Mouse (Mus musculus) hindbrain, postnatal 0 days (tissue): ENCODE data around the gene Tmem240. TPM values are rescaled to one million over a fixed set of nuclear protein-coding genes. Genes with fewer than 3 reads are reported as not detected.
A peak's percentile ranks its signal among the peaks of the same experiment; 100 is the strongest.

Experiments used
- ATAC-seq: fragments of 200-750 bp; cut with Nextera tagmentation; 2 replicates; pipeline ENCODE4 v1.8.0; 2017; ENCODE audit warnings: mild to moderate bottlenecking, moderate TSS enrichment, moderate library complexity
- DNase-seq: peaks from one replicate; pipeline ENCODE4 v3.0.0-alpha.2; 2015; ENCODE audit warnings: low spot score
- H3K27ac ChIP-seq: fragments of 300-500 bp; sonication (generic); 2 replicates; pipeline ENCODE4 v1.5.1; 2014; ENCODE audit warnings: mild to moderate bottlenecking
- H3K27me3 ChIP-seq: fragments of 300-500 bp; sonication (generic); 2 replicates; pipeline ENCODE4 v1.6.1; 2014; ENCODE audit warnings: low read length, mixed read lengths; ENCODE audit not compliant: insufficient read depth
- H3K36me3 ChIP-seq: fragments of 300-500 bp; sonication (generic); 2 replicates; pipeline ENCODE4 v1.6.1; 2014; ENCODE audit warnings: low read length, mixed read lengths; ENCODE audit not compliant: insufficient read depth
- H3K4me1 ChIP-seq: fragments of 300-500 bp; sonication (generic); 2 replicates; pipeline ENCODE4 v1.6.1; 2014; ENCODE audit warnings: antibody characterized with exemption, low read length, mixed read lengths; ENCODE audit not compliant: insufficient read depth
- H3K4me2 ChIP-seq: fragments of 300-500 bp; sonication (generic); 2 replicates; pipeline ENCODE4 v1.6.1; 2014; ENCODE audit warnings: low read depth, mild to moderate bottlenecking, low read length, moderate library complexity, mixed read lengths
- H3K4me3 ChIP-seq: fragments of 300-500 bp; sonication (generic); 2 replicates; pipeline ENCODE4 v1.5.1; 2014; ENCODE audit warnings: low read length
- H3K9ac ChIP-seq: fragments of 300-500 bp; sonication (generic); replicated peaks from 2 replicates; pipeline ENCODE4 v1.6.1; 2014; ENCODE audit warnings: mild to moderate bottlenecking, low read length, moderate library complexity, mixed read lengths
- H3K9me3 ChIP-seq: fragments of 300-500 bp; sonication (generic); 2 replicates; pipeline ENCODE4 v1.6.1; 2016; ENCODE audit warnings: low read length, mixed read lengths
- CTCF ChIP-seq: IDR thresholded peaks from 2 replicates; pipeline ENCODE4 v1.5.1; 2016; ENCODE audit warnings: antibody characterized with exemption, control low read depth, low read depth
- WGBS: fragments of 180-500 bp; shearing (Covaris S2); extraction: QIAGEN DNeasy Blood & Tissue Kit; methylation state at CpG from one replicate; pipeline ENCODE4 v1.1.7; 2014; 5-methylcytosine and 5-hydroxymethylcytosine counted together
- polyA plus RNA-seq: library from polyadenylated mRNA; unstranded; fragments of >200 nt; fragmentation: Nextera tagmentation; extraction: Ambion mirVana; gene quantifications from 2 replicates; pipeline ENCODE4 v1.2.1, GENCODE M21; 2015
- total RNA-seq: library from RNA; depleted of rRNA; stranded (reverse); fragments of >200 nt; gene quantifications from 2 replicates; pipeline ENCODE4 v1.2.3, GENCODE M21; 2014

The Tmem240 gene
- total and polyA plus RNA-seq, 2 experiments from 2014 or later: 33.6 to 82.2 TPM

DNA sequence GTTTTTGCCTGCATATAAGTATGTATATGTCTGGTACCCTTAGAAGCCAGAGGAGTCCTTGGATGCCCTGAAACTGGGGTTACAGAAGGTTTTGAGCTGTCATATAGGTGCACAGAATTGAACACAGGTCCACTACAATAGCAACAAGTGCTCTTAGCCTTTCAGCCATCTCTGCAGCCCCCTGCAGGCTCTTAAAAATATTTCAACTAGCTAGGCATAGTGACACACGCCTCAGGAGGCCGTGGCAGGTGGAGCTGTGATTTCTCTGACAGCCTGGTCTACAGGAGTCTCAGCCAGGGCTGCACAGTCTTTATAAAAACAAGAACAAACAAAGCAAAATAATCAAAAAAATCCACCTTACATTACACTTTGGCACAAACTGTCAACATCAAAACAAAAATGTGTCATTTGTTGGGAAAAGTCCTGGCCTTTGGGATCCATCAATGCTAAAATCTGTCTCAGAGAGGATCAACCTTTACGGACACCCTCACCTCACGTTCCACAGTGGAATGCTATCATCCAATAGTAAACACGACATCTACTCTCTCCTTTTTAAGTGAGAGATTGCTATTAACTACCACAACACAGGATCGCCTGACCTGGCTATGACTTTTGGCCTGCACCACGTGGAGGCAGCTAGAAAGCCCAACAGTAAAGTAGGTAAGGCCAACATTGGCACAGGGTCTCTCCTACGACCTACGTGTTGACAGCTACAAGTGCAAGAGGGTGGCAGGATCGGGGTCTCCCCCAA, 25.4 kb downstream of the Tmem240 start:
- ATAC-seq: peak; percentile 8

DNA sequence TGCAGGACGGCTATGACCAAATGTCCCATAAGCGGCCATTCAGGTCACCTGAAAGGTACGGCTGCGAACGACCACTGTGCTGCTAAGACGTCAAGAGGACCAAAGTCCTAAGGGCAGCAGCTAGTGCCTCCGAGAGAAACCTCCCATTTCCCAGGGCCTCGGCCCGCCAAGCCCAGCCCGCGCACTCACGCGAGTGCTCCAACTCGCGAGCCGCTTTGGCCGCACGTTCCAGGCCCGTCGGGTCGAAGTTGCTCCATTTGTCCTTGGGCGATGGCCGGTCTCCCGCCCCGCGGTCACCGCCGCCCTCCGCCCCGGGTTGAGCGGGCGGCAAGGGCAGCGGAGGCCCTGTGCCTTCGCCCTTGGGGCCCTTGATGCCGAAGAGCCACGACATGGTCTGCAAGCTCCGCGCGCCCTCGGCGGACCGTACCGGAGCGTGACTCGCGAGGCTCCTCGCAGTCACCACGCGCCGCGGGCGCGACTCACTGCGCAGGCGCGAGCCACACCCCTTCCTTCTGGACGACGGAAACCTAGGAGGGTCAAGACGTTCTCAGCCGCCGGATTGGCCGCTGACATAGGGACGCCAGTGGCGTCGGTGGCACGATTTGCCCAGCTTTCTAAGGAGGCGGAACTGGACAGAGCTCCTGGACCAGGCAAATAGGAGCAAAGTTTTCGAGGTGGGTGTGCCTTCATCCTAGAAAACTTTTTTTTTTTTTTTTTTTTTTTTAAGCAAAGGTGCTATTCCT, 26.2 kb downstream of the Tmem240 start, which contains the start of gene Atad3a:
Gene Atad3a, minus strand, starts transcription at position 481 of the 743 bp plus-strand sequence.
- H3K9me3 ChIP-seq: no peaks in the 10 kb centered on the region
- peak within 1 kb of the TSS; percentile 72; the same call in 1 of the 2 replicates for H3K27ac ChIP-seq
- peaks cover 14% of the 10 kb centered on the region for H3K4me1 ChIP-seq
- peak within 1 kb of the TSS; percentile 80 for H3K4me3 ChIP-seq
- H3K36me3 ChIP-seq: peaks cover under 1% of the 10 kb centered on the region; the same call in 1 of the 2 replicates
- TF ChIP-seq CTCF: no peak
- H3K4me2 ChIP-seq: peak within 1 kb of the TSS; percentile 99
- H3K27me3 ChIP-seq: no peaks in the 10 kb centered on the region
- peak; percentile 96 for ATAC-seq
- under 1% methylated on average over 68 of the region's 68 CpGs for WGBS
- peak within 1 kb of the TSS; percentile 73 for H3K9ac ChIP-seq
- DNase-seq: peak; percentile 98

More for the DNA sequence above, 25.4 kb downstream of the Tmem240 start:
- WGBS: 5% methylated on average over 10 of the region's 10 CpGs
- peaks cover 8% of the 10 kb centered on the region; the same call in 1 of the 2 replicates for H3K36me3 ChIP-seq
- no peaks in the 10 kb centered on the region for H3K9me3 ChIP-seq
- peak; percentile 59 for DNase-seq
- peak overlapping the region; percentile 72; the same call in 1 of the 2 replicates for H3K27ac ChIP-seq
- TF ChIP-seq CTCF: peak; percentile 50
- peak overlapping the region; percentile 80 for H3K4me3 ChIP-seq
- peak overlapping the region; percentile 99 for H3K4me2 ChIP-seq
- H3K27me3 ChIP-seq: no peaks in the 10 kb centered on the region
- peaks cover 14% of the 10 kb centered on the region for H3K4me1 ChIP-seq
- H3K9ac ChIP-seq: peak overlapping the region; percentile 73

DNA sequence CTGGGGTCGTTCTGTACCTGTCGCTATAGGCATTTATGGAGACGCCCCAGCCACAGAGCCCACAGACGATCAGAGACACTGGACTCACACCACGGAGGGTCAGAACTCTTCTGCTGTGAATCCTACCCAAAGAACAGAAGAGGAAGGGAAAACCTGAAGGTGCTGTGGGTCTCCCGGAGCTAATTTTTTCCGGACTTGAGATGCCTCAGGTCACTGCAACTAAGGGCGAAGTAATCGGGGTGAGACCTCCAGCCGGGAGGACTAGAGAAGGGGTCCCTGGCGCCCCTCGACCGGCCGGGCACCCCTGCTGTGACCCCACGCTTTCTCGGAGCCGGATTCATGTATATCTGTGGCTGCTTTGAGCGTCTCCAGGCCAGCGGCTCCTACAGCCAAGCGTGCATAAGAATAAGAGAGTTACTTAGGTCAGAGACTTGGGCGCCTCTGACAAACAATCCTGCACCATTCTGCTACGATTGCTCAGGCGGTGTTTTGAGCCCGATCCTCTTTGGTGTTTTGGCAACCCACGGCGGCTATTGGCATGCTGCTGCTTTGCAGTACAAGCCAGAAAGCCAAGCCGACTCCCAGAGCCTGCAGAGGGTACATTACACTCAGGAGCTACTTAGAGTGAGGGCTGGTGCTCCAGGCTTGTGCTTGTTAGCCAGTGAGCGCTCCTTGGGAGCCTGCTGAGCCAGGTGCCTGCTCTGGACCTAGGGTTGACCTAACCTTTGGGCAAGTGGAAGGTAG, 26.9 kb downstream of the Tmem240 start:
- ATAC-seq (0 out of 2 replicates have a peak, but pooled peaks have one; percentile 6), DNase-seq (no peak)
- no peaks in the 10 kb centered on the region; the same call in 1 of the 2 replicates for H3K36me3 ChIP-seq
- peak overlapping the region; percentile 51; the same call in 1 of the 2 replicates for H3K27ac ChIP-seq
- peaks cover 14% of the 10 kb centered on the region for H3K4me1 ChIP-seq
- 2% methylated on average over 28 of the region's 28 CpGs for WGBS
- H3K27me3 ChIP-seq: no peaks in the 10 kb centered on the region
- H3K4me3 ChIP-seq: peak overlapping the region; percentile 80
- H3K9me3 ChIP-seq: no peaks in the 10 kb centered on the region
- TF ChIP-seq CTCF: no peak
- H3K9ac ChIP-seq: peak overlapping the region; percentile 57
- H3K4me2 ChIP-seq: peak overlapping the region; percentile 99

DNA sequence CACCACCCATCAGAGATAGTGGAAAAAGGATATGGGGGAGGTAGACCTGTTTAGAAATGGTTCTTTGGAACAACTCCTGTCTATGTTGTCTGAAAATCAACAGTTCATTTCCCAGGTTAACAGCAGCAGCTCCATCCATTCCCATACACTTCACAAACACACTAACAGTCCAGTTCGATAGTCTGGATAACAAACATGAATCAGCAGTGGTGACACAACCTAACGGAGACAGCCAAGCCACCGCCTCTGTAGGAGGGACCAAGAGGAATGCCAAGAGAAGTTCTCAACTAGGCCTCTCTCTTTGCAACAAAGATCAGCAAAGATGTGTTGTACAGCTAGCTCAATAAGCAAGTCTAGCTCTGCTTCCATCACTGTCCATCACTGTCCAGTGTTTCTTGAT, 27.8 kb downstream of the Tmem240 start:
- TF ChIP-seq CTCF: no peak
- no peaks in the 10 kb centered on the region for H3K9me3 ChIP-seq
- no peak for DNase-seq
- H3K4me3 ChIP-seq: no peak overlapping the region
- no peaks in the 10 kb centered on the region; the same call in 1 of the 2 replicates for H3K36me3 ChIP-seq
- H3K27ac ChIP-seq: no peak overlapping the region
- H3K9ac ChIP-seq: no peak overlapping the region; the same call in 1 of the 2 replicates
- peaks cover 14% of the 10 kb centered on the region for H3K4me1 ChIP-seq
- no peak for ATAC-seq
- WGBS: 87% methylated on average over 3 of the region's 3 CpGs
- H3K4me2 ChIP-seq: no peak overlapping the region
- no peaks in the 10 kb centered on the region for H3K27me3 ChIP-seq

DNA sequence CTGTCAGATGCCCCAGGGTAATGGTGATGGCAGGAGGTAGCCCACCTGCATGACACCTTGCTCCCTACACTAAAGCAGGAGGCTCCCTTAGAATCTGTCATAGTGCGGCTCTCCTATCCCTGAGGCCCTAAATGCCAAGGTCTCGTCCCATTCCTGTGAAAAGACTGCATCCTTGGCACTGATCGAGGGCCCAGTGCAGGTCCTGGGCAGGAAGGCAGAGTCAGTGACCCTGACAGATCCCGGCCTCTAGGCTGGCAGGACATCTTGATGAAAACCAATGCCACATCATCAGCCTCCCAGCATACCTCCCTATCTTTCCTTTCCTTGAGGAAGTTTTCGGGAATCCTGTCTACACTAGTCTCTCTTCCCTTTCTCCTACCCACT, 34.9 kb downstream of the Tmem240 start:
- peak overlapping the region; percentile 75 for H3K4me2 ChIP-seq
- ATAC-seq (no peak), DNase-seq (no peak)
- no peak for TF ChIP-seq CTCF
- peaks cover 4% of the 10 kb centered on the region for H3K4me1 ChIP-seq
- H3K9me3 ChIP-seq: no peaks in the 10 kb centered on the region
- H3K27me3 ChIP-seq: no peaks in the 10 kb centered on the region
- 57% methylated on average over 5 of the region's 5 CpGs for WGBS
- peak overlapping the region; percentile 75 for H3K27ac ChIP-seq
- peak overlapping the region; percentile 66 for H3K9ac ChIP-seq
- peak overlapping the region; percentile 42 for H3K4me3 ChIP-seq
- no peaks in the 10 kb centered on the region for H3K36me3 ChIP-seq

DNA sequence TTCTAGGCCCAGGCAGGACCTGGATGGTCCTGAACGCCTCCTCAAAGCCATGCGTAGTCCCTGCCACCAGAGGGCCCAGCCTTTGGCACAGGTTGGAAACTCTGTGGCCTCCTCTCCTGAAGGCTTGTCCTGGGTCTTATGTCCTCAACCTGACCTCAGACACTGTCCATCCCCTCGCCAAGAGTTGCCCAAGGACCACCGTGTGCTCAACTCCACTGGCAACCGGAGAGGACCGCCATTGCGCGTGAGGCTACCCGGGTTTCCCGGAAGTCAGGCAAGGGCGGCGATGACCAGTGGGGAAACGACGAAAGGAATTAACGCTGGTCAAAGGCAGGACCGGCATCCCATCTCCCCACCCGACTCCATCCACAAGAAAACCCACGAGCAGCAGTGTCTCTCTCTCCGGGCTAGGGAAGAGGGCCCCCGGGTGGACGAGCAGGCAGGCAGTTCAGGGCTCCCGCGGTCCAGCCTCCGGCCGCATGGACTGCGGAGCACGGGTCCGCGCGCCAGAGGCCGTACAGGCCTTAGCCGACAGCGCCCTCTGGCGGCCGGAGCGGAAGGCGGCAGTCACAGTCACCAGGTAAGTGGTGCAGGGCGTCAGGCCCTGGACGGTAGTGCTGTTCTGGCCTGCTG, 35.4 kb downstream of the Tmem240 start:
- H3K9ac ChIP-seq: peak overlapping the region; percentile 66
- TF ChIP-seq CTCF: peak; percentile 90
- peak overlapping the region; percentile 75 for H3K4me2 ChIP-seq
- peaks cover 8% of the 10 kb centered on the region for H3K4me1 ChIP-seq
- peak overlapping the region; percentile 42 for H3K4me3 ChIP-seq
- peak; percentile 93 for DNase-seq
- WGBS: 2% methylated on average over 39 of the region's 39 CpGs
- H3K27ac ChIP-seq: peak overlapping the region; percentile 75
- H3K9me3 ChIP-seq: no peaks in the 10 kb centered on the region
- H3K27me3 ChIP-seq: no peaks in the 10 kb centered on the region
- ATAC-seq: peak; percentile 85
- no peaks in the 10 kb centered on the region for H3K36me3 ChIP-seq
